9 mouse cellular contexts compared by ENCODE assay signal in the genomic region with DNA sequence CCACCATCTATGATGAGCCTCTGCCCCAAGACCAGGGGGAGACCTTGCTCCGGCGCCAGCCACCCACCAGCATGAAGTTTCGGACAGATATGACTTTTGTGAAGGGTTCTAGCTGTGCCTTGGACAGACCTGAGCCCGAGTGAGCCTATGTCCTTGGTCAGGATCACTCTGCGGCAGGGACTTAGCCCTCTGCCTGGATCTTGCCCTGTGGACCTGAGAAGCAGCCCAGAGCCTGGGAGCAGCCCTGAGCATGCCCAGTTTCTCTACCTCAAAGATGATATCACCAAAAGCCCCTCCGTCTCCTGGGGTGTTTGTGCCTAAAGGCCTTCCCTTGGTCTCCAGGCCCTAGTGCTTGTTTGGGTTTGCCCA. TPM values are rescaled to one million over a fixed set of nuclear protein-coding genes. Genes with fewer than 3 reads are reported as not detected.
DNase-seq lines count a peak whose midpoint lies in the region; ATAC-seq and TF ChIP-seq lines count a peak whose summit lies in the region.
"Had no signal": no experiment of that assay in that cellular context is flagged by ENCODE, and none has a peak within 500 bp of the region (broad histone marks: within the 10 kb centered on the region; RNA-seq: fewer than 3 reads in every experiment).

No protein-coding gene starts in this region.

- H3K79me3 ChIP-seq in C2C12 (ENCODE audit: low read depth): peaks cover 3% of the 10 kb centered on the region

- H3ac ChIP-seq in C2C12 (ENCODE audit: control insufficient read depth, insufficient read length, low read depth): peak overlapping the region; percentile 72

- no peak for TF ChIP-seq EP300 in heart, adult 2 months (IDR thresholded peaks at IDR 0.05; ENCODE audit: insufficient read depth, low read depth, low read length)

- no peaks in the 10 kb centered on the region for H3K27me3 ChIP-seq in heart, adult 2 months (ENCODE audit: control insufficient read depth, insufficient read depth, low read length)
- no peaks in the 10 kb centered on the region for H3K27me3 ChIP-seq in C2C12 (ENCODE audit: control insufficient read depth, insufficient read depth, insufficient read length)
- no peaks in the 10 kb centered on the region for H3K27me3 ChIP-seq in forebrain, embryonic 11.5 days (ENCODE audit: control insufficient read depth, insufficient read depth, low read length)
- H3K27me3 ChIP-seq in liver, embryonic 13.5 days: no peaks in the 10 kb centered on the region

- intact Hi-C loops in heart, adult 2 months (cut with DNase I): no loop called here

- peak overlapping the region; percentile 99 for H3K4me2 ChIP-seq in forebrain, embryonic 11.5 days (ENCODE audit: low read depth, low read length, severe bottlenecking)
- peak overlapping the region; percentile 98 for H3K4me2 ChIP-seq in liver, embryonic 13.5 days

- H3K9me3 ChIP-seq in forebrain, embryonic 11.5 days (ENCODE audit: control insufficient read depth, low read length): no peaks in the 10 kb centered on the region
- no peaks in the 10 kb centered on the region for H3K9me3 ChIP-seq in liver, embryonic 13.5 days (replicated peaks)

- H3K9ac ChIP-seq in heart, adult 2 months (ENCODE audit: low read depth, low read length): peak overlapping the region; percentile 67
- peak overlapping the region; percentile 77 for H3K9ac ChIP-seq in forebrain, embryonic 11.5 days (ENCODE audit: low read length)
- peak overlapping the region; percentile 86 for H3K9ac ChIP-seq in liver, embryonic 13.5 days

- peak; percentile 21; the same call in 1 of the 2 replicates for ATAC-seq in forebrain, embryonic 11.5 days (replicated peaks; ENCODE audit: low FRiP score)
- ATAC-seq in liver, embryonic 13.5 days (ENCODE audit: low read depth): peak; percentile 35; the same call in 1 of the 2 replicates

- H3K79me2 ChIP-seq in heart, adult 2 months (replicated peaks; ENCODE audit: control insufficient read depth, insufficient read depth, low read length): peaks cover 3% of the 10 kb centered on the region
- peaks cover 26% of the 10 kb centered on the region for H3K79me2 ChIP-seq in C2C12 (ENCODE audit: control insufficient read depth, insufficient read depth)

- no peaks in the 10 kb centered on the region for H3K36me3 ChIP-seq in heart, adult 2 months (ENCODE audit: control insufficient read depth, insufficient read depth, low read length)
- peaks cover 41% of the 10 kb centered on the region for H3K36me3 ChIP-seq in C2C12 (ENCODE audit: control insufficient read depth, insufficient read depth)
- peaks cover 5% of the 10 kb centered on the region; the same call in 1 of the 2 replicates for H3K36me3 ChIP-seq in forebrain, embryonic 11.5 days (ENCODE audit: control insufficient read depth, insufficient read depth, low read length)
- H3K36me3 ChIP-seq in liver, embryonic 13.5 days: peaks cover 61% of the 10 kb centered on the region

- peaks cover 3% of the 10 kb centered on the region for H3K4me1 ChIP-seq in heart, adult 2 months (ENCODE audit: control insufficient read depth, insufficient read depth, low read length)
- H3K4me1 ChIP-seq in forebrain, embryonic 11.5 days (replicated peaks; ENCODE audit: control insufficient read depth, insufficient read depth, low read length): peaks cover 6% of the 10 kb centered on the region; the same call in 1 of the 2 replicates
- peaks cover 31% of the 10 kb centered on the region for H3K4me1 ChIP-seq in liver, embryonic 13.5 days (replicated peaks)

- peak overlapping the region; percentile 76 for H3K27ac ChIP-seq in heart, adult 2 months
- peak overlapping the region; percentile 48; the same call in 1 of the 2 replicates for H3K27ac ChIP-seq in forebrain, embryonic 11.5 days (ENCODE audit: low read depth, low read length)
- peak overlapping the region; percentile 86 for H3K27ac ChIP-seq in liver, embryonic 13.5 days

- H3K4me3 ChIP-seq in heart, adult 2 months: peak overlapping the region; percentile 86
- peak overlapping the region; percentile 80 for H3K4me3 ChIP-seq in C2C12 (ENCODE audit: insufficient read depth, poor library complexity, severe bottlenecking)
- H3K4me3 ChIP-seq in forebrain, embryonic 11.5 days (ENCODE audit: low read depth, low read length): peak overlapping the region; percentile 94
- peak overlapping the region; percentile 92 for H3K4me3 ChIP-seq in liver, embryonic 13.5 days (replicated peaks)

- no peak for TF ChIP-seq CTCF in heart, adult 2 months (IDR thresholded peaks at IDR 0.05)
- TF ChIP-seq CTCF in C2C12 (IDR thresholded peaks at IDR 0.05; ENCODE audit: control insufficient read depth, insufficient read depth, insufficient read length): no peak

- TF ChIP-seq POLR2A in heart, adult 2 months (IDR thresholded peaks at IDR 0.05; ENCODE audit: insufficient read depth, low read depth, low read length): no peak

- 52% methylated on average over 6 of the region's 6 CpGs for WGBS in heart, adult 2 months
- 66% methylated on average over 6 of the region's 6 CpGs for WGBS in forebrain, embryonic 11.5 days
- WGBS in liver, embryonic 13.5 days (ENCODE audit: insufficient replicate concordance): 47% methylated on average over 6 of the region's 6 CpGs

- peak in 1 of 2 experiments; percentile 23 for DNase-seq in heart, adult 2 months
- no peak for DNase-seq in heart, adult 8-10 months (ENCODE audit: low spot score)
- DNase-seq in forebrain, embryonic 11.5 days (ENCODE audit: low spot score): no peak
- DNase-seq in liver, embryonic 13.5 days: no peak
- DNase-seq in yolk sac, embryonic 10.5 days (ENCODE audit: low spot score): no peak
- no peak for DNase-seq in spleen, postnatal 4 days (ENCODE audit: low spot score in 2 of 2)
- no peak for DNase-seq in adrenal gland, postnatal 14 days

TF ChIP-seq in C2C12, 6 proteins besides CTCF, POLR2A, EP300 and RAD21:
- TF ChIP-seq MYOG (IDR thresholded peaks at IDR 0.05; ENCODE audit: control insufficient read depth, extremely low read depth, insufficient read length): no peak
- no peak for TF ChIP-seq MYOD1 (IDR thresholded peaks at IDR 0.05; ENCODE audit: control insufficient read depth, insufficient read length, low read depth)
- no peak for TF ChIP-seq FOSL1 (IDR thresholded peaks at IDR 0.05; ENCODE audit: insufficient read depth, low read length, poor library complexity, severe bottlenecking)
- TF ChIP-seq USF1 (IDR thresholded peaks at IDR 0.05; ENCODE audit: low read depth): no peak
- no peak for TF ChIP-seq CEBPB (IDR thresholded peaks at IDR 0.05; ENCODE audit: low read depth)
- no peak for TF ChIP-seq MAX (IDR thresholded peaks at IDR 0.05)

RNA-seq across cellular contexts. Expression of a gene that starts 0.5 kb away (rescaled TPM):
- total RNA-seq in heart, adult 2 months (2021): 1 to 10 TPM; 6.8 to 7.3 TPM
- polyA plus RNA-seq in heart, adult 2 months (2012; rRNA removed): 12.1 and 17.7 TPM in 2 replicates
- 1 to 10 TPM; 7.2 to 8.1 (median 8.1) TPM for total RNA-seq in heart, adult 8-10 months (2022)
- polyA plus RNA-seq in C2C12 (2012; fragmentation: generic; extraction: Trizol): 44.1 TPM
- 28.6 and 31.8 TPM in 2 replicates for polyA plus RNA-seq in forebrain, embryonic 11.5 days (2014; fragmentation: Nextera tagmentation; extraction: Ambion mirVana)
- 12.5 and 13.5 TPM in 2 replicates for polyA plus RNA-seq in liver, embryonic 13.5 days (2015; fragmentation: Nextera tagmentation; extraction: Ambion mirVana)
- 12.7 and 15.8 TPM in 2 replicates for total RNA-seq in adrenal gland, postnatal 14 days (2021)

RNA-seq across cellular contexts. Expression of a gene that starts 9.1 kb away (rescaled TPM):
- 1 to 10 TPM; 3.4 to 5.0 TPM for total RNA-seq in heart, adult 2 months (2021)
- 1.9 and 2.1 TPM in 2 replicates for polyA plus RNA-seq in heart, adult 2 months (2012; rRNA removed)
- 1 to 10 TPM; 3.0 to 4.6 (median 3.7) TPM for total RNA-seq in heart, adult 8-10 months (2022)
- 6.9 TPM for polyA plus RNA-seq in C2C12 (2012; fragmentation: generic; extraction: Trizol)
- 9.2 and 9.3 TPM in 2 replicates for polyA plus RNA-seq in forebrain, embryonic 11.5 days (2014; fragmentation: Nextera tagmentation; extraction: Ambion mirVana)
- polyA plus RNA-seq in liver, embryonic 13.5 days (2015; fragmentation: Nextera tagmentation; extraction: Ambion mirVana): 4.3 and 4.6 TPM in 2 replicates
- 8.1 and 8.2 TPM in 2 replicates for total RNA-seq in adrenal gland, postnatal 14 days (2021)

RNA-seq across cellular contexts. Expression of a gene that starts 18.3 kb away (rescaled TPM):
- total RNA-seq in heart, adult 2 months (2021): 1 to 10 TPM; 1.2 TPM
- polyA plus RNA-seq in heart, adult 2 months (2012; rRNA removed): 1.4 and 2.0 TPM in 2 replicates
- total RNA-seq in heart, adult 8-10 months (2022): 1 to 10 TPM in 3 of 4 experiments, under 1 TPM in 1; 0.88 to 1.6 (median 1.1) TPM
- 0.54 TPM for polyA plus RNA-seq in C2C12 (2012; fragmentation: generic; extraction: Trizol)
- 11.6 and 15.7 TPM in 2 replicates for polyA plus RNA-seq in forebrain, embryonic 11.5 days (2014; fragmentation: Nextera tagmentation; extraction: Ambion mirVana)
- polyA plus RNA-seq in liver, embryonic 13.5 days (2015; fragmentation: Nextera tagmentation; extraction: Ambion mirVana): 0.77 and 0.92 TPM in 2 replicates
- total RNA-seq in adrenal gland, postnatal 14 days (2021): 1.7 and 4.2 TPM in 2 replicates

RNA-seq across cellular contexts. Expression of a gene that starts 30.5 kb away (rescaled TPM):
- total RNA-seq in heart, adult 2 months (2021): 10 to 100 TPM; 13.1 to 14.5 TPM
- 28.3 and 45.4 TPM in 2 replicates for polyA plus RNA-seq in heart, adult 2 months (2012; rRNA removed)
- total RNA-seq in heart, adult 8-10 months (2022): 10 to 100 TPM; 13.2 to 19.5 (median 16.9) TPM
- polyA plus RNA-seq in C2C12 (2012; fragmentation: generic; extraction: Trizol): not detected
- 0.16 TPM in 1 of 2 replicates, not detected in the other for polyA plus RNA-seq in forebrain, embryonic 11.5 days (2014; fragmentation: Nextera tagmentation; extraction: Ambion mirVana)
- 0.31 and 0.51 TPM in 2 replicates for polyA plus RNA-seq in liver, embryonic 13.5 days (2015; fragmentation: Nextera tagmentation; extraction: Ambion mirVana)
- 32.6 and 34.2 TPM in 2 replicates for total RNA-seq in adrenal gland, postnatal 14 days (2021)
- total RNA-seq: hematopoietic stem cell, adult 5-6 weeks had no signal

RNA-seq across cellular contexts. Expression of a gene that starts 37.9 kb away (rescaled TPM):
- 10 to 100 TPM; 70.5 to 78.8 TPM for total RNA-seq in heart, adult 2 months (2021)
- 40.5 and 52.5 TPM in 2 replicates for polyA plus RNA-seq in heart, adult 2 months (2012; rRNA removed)
- total RNA-seq in heart, adult 8-10 months (2022): 10 to 100 TPM; 66.4 to 92.0 (median 73.0) TPM
- 267 TPM for polyA plus RNA-seq in C2C12 (2012; fragmentation: generic; extraction: Trizol)
- 348 and 363 TPM in 2 replicates for polyA plus RNA-seq in forebrain, embryonic 11.5 days (2014; fragmentation: Nextera tagmentation; extraction: Ambion mirVana)
- polyA plus RNA-seq in liver, embryonic 13.5 days (2015; fragmentation: Nextera tagmentation; extraction: Ambion mirVana): 214 and 231 TPM in 2 replicates
- total RNA-seq in adrenal gland, postnatal 14 days (2021): 159 and 160 TPM in 2 replicates
